Mouse (Mus musculus) neural tube, embryonic 11.5 days (tissue): Measurements from ENCODE around the gene Actl10. TPM values are rescaled to one million over a fixed set of nuclear protein-coding genes. Genes with fewer than 3 reads are reported as not detected.

Experiments used
- ATAC-seq: fragments of 200-750 bp; cut with Nextera tagmentation; 2 replicates; pipeline ENCODE4 v1.8.0; 2017; ENCODE audit warnings: moderate number of reproducible peaks, mild to moderate bottlenecking, moderate TSS enrichment, moderate library complexity; ENCODE audit not compliant: insufficient read depth, low FRiP score, low TSS enrichment
- DNase-seq: peaks from one replicate; pipeline ENCODE4 v3.0.0-alpha.2; 2015; ENCODE audit warnings: low spot score
- H3K27ac ChIP-seq: fragments of 300-500 bp; sonication (generic); 2 replicates; pipeline ENCODE4 v1.5.1; 2014; ENCODE audit warnings: low read depth, mild to moderate bottlenecking, low read length
- H3K27me3 ChIP-seq: fragments of 300-500 bp; sonication (generic); 2 replicates; pipeline ENCODE4 v1.6.1; 2014; ENCODE audit warnings: mild to moderate bottlenecking, low read length, mixed read lengths; ENCODE audit not compliant: control insufficient read depth, insufficient read depth
- H3K36me3 ChIP-seq: fragments of 300-500 bp; sonication (generic); 2 replicates; pipeline ENCODE4 v1.6.1; 2014; ENCODE audit warnings: mild to moderate bottlenecking, low read length, moderate library complexity, mixed read lengths; ENCODE audit not compliant: control insufficient read depth, insufficient read depth
- H3K4me1 ChIP-seq: fragments of 300-500 bp; sonication (generic); 2 replicates; pipeline ENCODE4 v1.6.1; 2014; ENCODE audit warnings: low read length, mixed read lengths; ENCODE audit not compliant: control insufficient read depth, insufficient read depth
- H3K4me2 ChIP-seq: fragments of 300-500 bp; sonication (generic); 2 replicates; pipeline ENCODE4 v1.6.1; 2014; ENCODE audit warnings: low read depth, mild to moderate bottlenecking, moderate library complexity
- H3K4me3 ChIP-seq: fragments of 300-500 bp; sonication (generic); 2 replicates; pipeline ENCODE4 v1.5.1; 2014; ENCODE audit warnings: low read depth, low read length
- H3K9ac ChIP-seq: fragments of 300-500 bp; sonication (generic); 2 replicates; pipeline ENCODE4 v1.6.1; 2014; ENCODE audit warnings: mild to moderate bottlenecking, low read length
- H3K9me3 ChIP-seq: fragments of 300-500 bp; sonication (generic); 2 replicates; pipeline ENCODE4 v1.6.1; 2016; ENCODE audit warnings: low read length; ENCODE audit not compliant: control insufficient read depth
- WGBS: fragments of 180-500 bp; shearing (Covaris S2); extraction: QIAGEN DNeasy Blood & Tissue Kit; methylation state at CpG from one replicate; pipeline ENCODE4 v1.1.7; 2014; 5-methylcytosine and 5-hydroxymethylcytosine counted together
- polyA plus RNA-seq: library from polyadenylated mRNA; unstranded; fragments of >200 nt; fragmentation: Nextera tagmentation; extraction: Ambion mirVana; gene quantifications from 2 replicates; pipeline ENCODE4 v1.2.1, GENCODE M21; 2014

The Actl10 gene
- polyA plus RNA-seq, 1 experiment from 2014 or later = 0.20 TPM

DNA sequence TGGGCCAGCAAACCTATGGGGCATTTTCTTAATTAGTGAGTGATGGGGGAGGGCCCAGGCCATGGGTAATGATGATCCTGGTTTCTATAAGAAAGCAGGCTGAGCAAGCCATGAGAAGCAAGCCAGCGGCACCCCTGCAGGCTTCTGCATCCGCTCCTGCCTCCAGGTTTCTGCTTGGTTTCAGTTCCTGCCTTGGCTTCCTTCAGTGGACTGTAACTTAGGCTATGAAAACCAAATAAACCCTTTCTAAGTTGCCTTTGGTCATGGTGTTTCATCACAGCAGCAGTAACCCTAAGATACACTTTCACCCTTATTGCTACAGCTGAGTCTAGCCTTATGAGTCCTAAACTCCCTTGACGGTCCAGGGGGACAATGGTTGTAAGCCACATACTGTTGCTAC, 45.8 kb downstream of the Actl10 start:
- Histone ChIP-seq H3K36me3 (no peaks in the 10 kb centered on the region; the same call in 1 of the 2 replicates), H3K9ac (no peak overlapping the region), H3K27me3 (no peaks in the 10 kb centered on the region), H3K4me1 (no peaks in the 10 kb centered on the region), H3K9me3 (no peaks in the 10 kb centered on the region), H3K4me2 (no peak overlapping the region), H3K4me3 (no peak overlapping the region), H3K27ac (no peak overlapping the region)
- WGBS = 82% methylated on average over 3 of the region's 3 CpGs
- ATAC-seq (no peak), DNase-seq (no peak)

DNA sequence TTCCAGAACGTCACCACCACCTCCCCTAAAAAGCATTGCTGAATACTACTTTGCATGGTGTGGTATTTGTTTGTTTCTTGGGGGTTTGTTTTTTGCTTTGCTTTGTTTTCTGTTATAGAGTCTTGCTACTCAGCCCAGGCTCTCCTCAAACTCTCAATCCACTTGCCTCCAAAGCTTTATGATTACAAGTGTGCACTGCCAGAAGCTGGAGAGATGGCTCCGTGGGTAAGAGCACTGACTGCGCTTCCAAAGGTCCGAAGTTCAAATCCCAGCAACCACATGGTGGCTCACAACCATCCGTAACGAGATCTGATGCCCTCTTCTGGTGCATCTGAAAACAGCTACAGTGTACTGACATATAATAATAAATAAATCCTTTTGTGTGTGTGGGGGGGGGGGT, 49.0 kb downstream of the Actl10 start:
- Histone ChIP-seq H3K4me2 (no peak overlapping the region), H3K4me3 (no peak overlapping the region), H3K27me3 (no peaks in the 10 kb centered on the region), H3K9me3 (no peaks in the 10 kb centered on the region), H3K4me1 (no peaks in the 10 kb centered on the region), H3K27ac (no peak overlapping the region), H3K36me3 (no peaks in the 10 kb centered on the region), H3K9ac (no peak overlapping the region)
- 71% methylated on average over 6 of the region's 6 CpGs for WGBS
- ATAC-seq (no peak), DNase-seq (no peak)

DNA sequence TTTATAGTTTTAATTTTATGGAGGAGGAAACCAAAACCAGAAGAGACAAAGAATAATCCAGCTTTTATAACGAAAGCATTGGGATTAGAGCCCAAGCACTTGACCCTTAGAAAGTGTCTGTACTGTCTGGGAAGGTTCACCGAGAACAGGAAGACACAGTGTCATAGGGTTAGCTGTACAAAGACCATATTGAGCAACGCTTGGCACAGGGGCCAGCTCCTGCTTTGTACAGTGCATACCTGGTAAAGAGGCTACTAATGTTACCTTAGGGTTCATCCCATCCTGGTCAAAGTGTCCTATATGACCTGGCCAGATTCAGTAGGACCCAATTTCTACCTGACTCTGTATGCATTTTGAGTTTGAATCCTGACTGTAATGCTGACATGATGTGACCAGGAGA, 49.7 kb downstream of the Actl10 start:
- no peak overlapping the region for H3K9ac ChIP-seq
- WGBS = 76% methylated on average over 3 of the region's 3 CpGs
- ATAC-seq = no peak

More for the DNA sequence above, 49.7 kb downstream of the Actl10 start:
- Histone ChIP-seq H3K9me3 (no peaks in the 10 kb centered on the region), H3K4me1 (no peaks in the 10 kb centered on the region), H3K36me3 (no peaks in the 10 kb centered on the region), H3K27me3 (no peaks in the 10 kb centered on the region), H3K4me2 (no peak overlapping the region), H3K4me3 (no peak overlapping the region), H3K27ac (no peak overlapping the region)
- DNase-seq = no peak

Other genes starting within 250 kb of the Actl10 start
- not detected in 2 replicates for gene Bpifb9b, start 244.5 kb upstream of the Actl10 start, polyA plus RNA-seq
- gene Cdk5rap1, start 178.8 kb upstream of the Actl10 start, polyA plus RNA-seq = 15.8 and 16.0 TPM in 2 replicates
- gene Snta1, start 143.7 kb upstream of the Actl10 start, polyA plus RNA-seq = 2.8 TPM in 2 replicates
- gene Cbfa2t2, start 115.3 kb upstream of the Actl10 start, polyA plus RNA-seq = 62.6 and 63.6 TPM in 2 replicates
- 1.5 and 2.6 TPM in 2 replicates for gene 1700003F12Rik, start 4.7 kb upstream of the Actl10 start, polyA plus RNA-seq
- 9.2 and 10.4 TPM in 2 replicates for gene Necab3, start 7.1 kb downstream of the Actl10 start, polyA plus RNA-seq
- gene E2f1, start 18.1 kb downstream of the Actl10 start, polyA plus RNA-seq = 13.1 and 13.9 TPM in 2 replicates
- gene Pxmp4, start 51.9 kb downstream of the Actl10 start, polyA plus RNA-seq = 14.5 and 15.1 TPM in 2 replicates
- gene Zfp341, start 61.5 kb downstream of the Actl10 start, polyA plus RNA-seq = 0.87 and 1.5 TPM in 2 replicates
- not detected in 2 replicates for gene 4930519P11Rik, start 61.7 kb downstream of the Actl10 start, polyA plus RNA-seq
- 10.5 and 12.0 TPM in 2 replicates for gene Chmp4b, start 99.9 kb downstream of the Actl10 start, polyA plus RNA-seq
- not detected in 2 replicates for gene Gm14214, start 218.3 kb downstream of the Actl10 start, polyA plus RNA-seq
- 59.4 and 74.7 TPM in 2 replicates for gene Raly, start 239.3 kb downstream of the Actl10 start, polyA plus RNA-seq
- gene a, start 239.6 kb downstream of the Actl10 start, polyA plus RNA-seq = 1.2 and 1.3 TPM in 2 replicates